Mouse (Mus musculus): ENCODE results near the gene P4ha1.

DNA sequence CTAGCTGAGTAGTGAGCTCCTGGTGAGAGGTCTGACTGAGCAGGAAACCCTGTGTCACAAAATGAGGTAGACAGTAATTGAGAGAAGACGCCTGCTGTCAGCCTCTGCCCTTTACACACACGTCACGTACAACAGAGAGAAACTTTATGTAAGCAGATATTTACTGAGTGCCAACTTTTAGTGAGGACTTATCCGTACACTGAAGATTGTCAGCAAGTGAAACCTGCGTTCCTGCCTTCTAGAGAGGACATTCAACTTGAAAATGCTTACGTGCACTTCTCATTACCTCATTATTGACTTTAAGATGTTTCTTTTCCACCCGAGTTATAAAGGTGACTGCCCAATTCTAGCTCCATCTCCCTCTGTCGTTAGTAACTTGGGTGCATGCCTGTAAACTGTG lies 45.6 kb downstream of the P4ha1 start:
- TF ChIP-seq FLI1 (IDR thresholded peaks at IDR 0.05; ENCODE audit: low read length) = no peak
- no peak for TF ChIP-seq GATA1 (IDR thresholded peaks at IDR 0.05; ENCODE audit: borderline replicate concordance, low read length)
